22 mouse cellular contexts compared by ENCODE assay signal in genomic region chr6:4940639-4941038, GRCm38 (mm10). TPM values are rescaled to one million over a fixed set of nuclear protein-coding genes. Genes with fewer than 3 reads are reported as not detected.
A peak's percentile ranks its signal among the peaks of the same experiment; 100 is the strongest.
DNase-seq lines count a peak whose midpoint lies in the region; ATAC-seq lines count a peak whose summit lies in the region.
"Had no signal": no experiment of that assay in that cellular context is flagged by ENCODE, and none has a peak within 500 bp of the region (broad histone marks: within the 10 kb centered on the region; RNA-seq: fewer than 3 reads in every experiment).

No protein-coding gene starts in this region.

- no peaks in the 10 kb centered on the region for H3K27me3 ChIP-seq in heart, embryonic 10.5 days (ENCODE audit: insufficient read depth, poor library complexity, severe bottlenecking)
- H3K27me3 ChIP-seq in forebrain, embryonic 16.5 days (replicated peaks; ENCODE audit: control insufficient read depth, insufficient read depth, low read length) = no peaks in the 10 kb centered on the region
- H3K27me3 ChIP-seq in intestine, embryonic 15.5 days (replicated peaks) = no peaks in the 10 kb centered on the region
- H3K27me3 ChIP-seq: hindbrain, embryonic 15.5 days; limb, embryonic 12.5 days had no signal

- peak; percentile 80 for ATAC-seq in forebrain, embryonic 16.5 days
- ATAC-seq in intestine, embryonic 15.5 days = no peak
- ATAC-seq: activated CD4-positive, CD25-positive, alpha-beta regulatory T cell, adult 4 months; liver, postnatal 0 days; lung, postnatal 0 days had no signal

- H3K4me2 ChIP-seq in forebrain, embryonic 16.5 days (ENCODE audit: low read length) = no peak overlapping the region
- no peak overlapping the region for H3K4me2 ChIP-seq in intestine, embryonic 15.5 days (replicated peaks)
- H3K4me2 ChIP-seq: heart, embryonic 11.5 days; hindbrain, embryonic 15.5 days; limb, embryonic 12.5 days; liver, embryonic 11.5 days had no signal

- 0 out of 2 replicates have a peak overlapping the region, but pooled peaks have one; percentile 22 for H3K27ac ChIP-seq in heart, embryonic 10.5 days
- no peak overlapping the region for H3K27ac ChIP-seq in forebrain, embryonic 16.5 days (ENCODE audit: low read length)
- H3K27ac ChIP-seq in intestine, embryonic 15.5 days = no peak overlapping the region
- H3K27ac ChIP-seq: hindbrain, embryonic 15.5 days; layer of hippocampus, adult 2 months; limb, embryonic 12.5 days; stomach, postnatal 0 days had no signal

- H3K9me3 ChIP-seq in heart, embryonic 10.5 days = no peaks in the 10 kb centered on the region
- no peaks in the 10 kb centered on the region for H3K9me3 ChIP-seq in forebrain, embryonic 16.5 days (ENCODE audit: control insufficient read depth, low read length)
- no peaks in the 10 kb centered on the region for H3K9me3 ChIP-seq in intestine, embryonic 15.5 days
- H3K9me3 ChIP-seq: hindbrain, embryonic 15.5 days; limb, embryonic 12.5 days; midbrain, embryonic 10.5 days had no signal

- H3K4me3 ChIP-seq in heart, embryonic 10.5 days = no peak overlapping the region
- H3K4me3 ChIP-seq in forebrain, embryonic 16.5 days (replicated peaks; ENCODE audit: low read length) = no peak overlapping the region
- no peak overlapping the region for H3K4me3 ChIP-seq in intestine, embryonic 15.5 days (replicated peaks)
- H3K4me3 ChIP-seq: hindbrain, embryonic 15.5 days; layer of hippocampus, adult 2 months; limb, embryonic 12.5 days; midbrain, embryonic 10.5 days had no signal

- 89% methylated on average over 9 of the region's 9 CpGs for WGBS in heart, embryonic 10.5 days
- 77% methylated on average over 9 of the region's 9 CpGs for WGBS in forebrain, embryonic 16.5 days
- 88% methylated on average over 9 of the region's 9 CpGs for WGBS in intestine, embryonic 15.5 days

- peaks cover 45% of the 10 kb centered on the region for H3K4me1 ChIP-seq in heart, embryonic 10.5 days
- 0 out of 2 replicates have a peak, but pooled peaks cover 8% of the 10 kb centered on the region for H3K4me1 ChIP-seq in forebrain, embryonic 16.5 days (replicated peaks; ENCODE audit: control insufficient read depth, insufficient read depth, low read length)
- no peaks in the 10 kb centered on the region for H3K4me1 ChIP-seq in intestine, embryonic 15.5 days (replicated peaks)

- H3K36me3 ChIP-seq in heart, embryonic 10.5 days = 0 out of 2 replicates have a peak, but pooled peaks cover 3% of the 10 kb centered on the region
- no peaks in the 10 kb centered on the region for H3K36me3 ChIP-seq in forebrain, embryonic 16.5 days (ENCODE audit: control insufficient read depth, insufficient read depth)
- H3K36me3 ChIP-seq in intestine, embryonic 15.5 days = no peaks in the 10 kb centered on the region
- H3K36me3 ChIP-seq: hindbrain, embryonic 15.5 days; limb, embryonic 12.5 days; midbrain, embryonic 10.5 days had no signal

- no peak overlapping the region for H3K9ac ChIP-seq in forebrain, embryonic 16.5 days (replicated peaks; ENCODE audit: low read depth, low read length)
- H3K9ac ChIP-seq in intestine, embryonic 15.5 days = no peak overlapping the region
- H3K9ac ChIP-seq: hindbrain, embryonic 15.5 days; limb, embryonic 12.5 days; liver, postnatal 0 days had no signal

- no peak for DNase-seq in heart, embryonic 10.5 days (ENCODE audit: low spot score)
- DNase-seq in heart, adult 11 months = no peak
- DNase-seq in right cerebral cortex, adult 2 months (ENCODE audit: low spot score in 2 of 2) = peak; percentile 17 to 30
- no peak for DNase-seq in right cerebral cortex, postnatal 10 days (ENCODE audit: low spot score in 2 of 2)
- DNase-seq in lung, postnatal 10 days = no peak
- DNase-seq: adrenal gland, adult 8-10 months; cerebellum, adult 9-11 months; kidney, adult 8-10 months; kidney, postnatal 10 days; liver, postnatal 0 days; thymus, postnatal 14 days had no signal

RNA-seq across cellular contexts. Expression of gene Ppp1r9a, which starts 37.9 kb away (rescaled TPM):
- 19.3 and 21.4 TPM in 2 replicates for polyA plus RNA-seq in heart, embryonic 10.5 days (2016; fragmentation: Nextera tagmentation; extraction: Ambion mirVana)
- polyA plus RNA-seq in forebrain, embryonic 16.5 days (2015; fragmentation: Nextera tagmentation; extraction: Ambion mirVana) = 33.2 and 41.7 TPM in 2 replicates
- polyA plus RNA-seq in intestine, embryonic 15.5 days (2015; fragmentation: Nextera tagmentation; extraction: Ambion mirVana) = 12.0 and 13.0 TPM in 2 replicates

Comparison
In these comparisons a context has a peak if more than half of its experiments do, and no peak if none do; other contexts are left out.
1. DNase-seq: peak in right cerebral cortex, adult 2 months (2 of 2); none in heart, embryonic 10.5 days (single experiment), heart, adult 11 months (single experiment), right cerebral cortex, postnatal 10 days (0 of 2) and lung, postnatal 10 days (single experiment).